ENCODE assay signal across 27 mouse cellular contexts in genomic region chr5:23421440-23421839, GRCm38 (mm10).
"Had no signal": no experiment of that assay in that cellular context is flagged by ENCODE, and none has a peak within 500 bp of the region (broad histone marks: within the 10 kb centered on the region; RNA-seq: fewer than 3 reads in every experiment).

No protein-coding gene starts in this region.

- H3K4me2 ChIP-seq: embryonic facial prominence, embryonic 12.5 days; embryonic facial prominence, embryonic 13.5 days; embryonic facial prominence, embryonic 15.5 days; forebrain, embryonic 12.5 days; forebrain, embryonic 13.5 days; forebrain, embryonic 15.5 days had no signal

- H3K4me3 ChIP-seq: embryonic facial prominence, embryonic 10.5 days; embryonic facial prominence, embryonic 12.5 days; embryonic facial prominence, embryonic 13.5 days; embryonic facial prominence, embryonic 15.5 days; erythroblast, embryonic 14.5 days; forebrain, embryonic 10.5 days; forebrain, embryonic 12.5 days; forebrain, embryonic 13.5 days; forebrain, embryonic 15.5 days; heart, adult 2 months had no signal

- H3K27me3 ChIP-seq: embryonic facial prominence, embryonic 12.5 days; embryonic facial prominence, embryonic 13.5 days; embryonic facial prominence, embryonic 15.5 days; forebrain, embryonic 12.5 days; forebrain, embryonic 13.5 days; forebrain, embryonic 15.5 days had no signal

- ATAC-seq: forebrain, embryonic 13.5 days; forebrain, embryonic 14.5 days; forebrain, embryonic 15.5 days; forebrain, embryonic 16.5 days; forebrain, postnatal 0 days had no signal

- H3K27ac ChIP-seq: embryonic facial prominence, embryonic 10.5 days; embryonic facial prominence, embryonic 12.5 days; embryonic facial prominence, embryonic 13.5 days; embryonic facial prominence, embryonic 15.5 days; forebrain, embryonic 10.5 days; forebrain, embryonic 12.5 days; forebrain, embryonic 13.5 days; heart, adult 2 months had no signal

- H3K9me3 ChIP-seq: embryonic facial prominence, embryonic 10.5 days; embryonic facial prominence, embryonic 12.5 days; embryonic facial prominence, embryonic 13.5 days; embryonic facial prominence, embryonic 15.5 days; forebrain, embryonic 10.5 days; forebrain, embryonic 12.5 days; forebrain, embryonic 13.5 days; forebrain, embryonic 15.5 days had no signal

- DNase-seq: cerebellum, adult 2 months; cerebellum, adult 8-10 months; cerebellum, adult 9-10 months; cerebellum, adult 9-11 months; cerebellum, postnatal 10 days; cerebellum, postnatal 14 days; cerebellum, postnatal 25 days; cerebellum, postnatal 36 days; embryo, embryonic 11 days; forebrain, postnatal 0 days; gastrocnemius, postnatal 10 days; gastrocnemius, postnatal 14 days; gastrocnemius, postnatal 25 days; gastrocnemius, postnatal 36 days; heart, adult 18-20 months; heart, adult 2 months had no signal

- H3K9ac ChIP-seq: embryonic facial prominence, embryonic 12.5 days; embryonic facial prominence, embryonic 13.5 days; embryonic facial prominence, embryonic 15.5 days; forebrain, embryonic 12.5 days; forebrain, embryonic 13.5 days; forebrain, embryonic 15.5 days; forebrain, postnatal 0 days had no signal
